Mouse (Mus musculus) c-Kit-positive CD71-negative TER-119-negative erythroid progenitor cells, embryonic 14.5 days (primary cell): ENCODE data around the gene Dnm1.
"Not testable (repeated sequence)": the region's sequence is repeated elsewhere in the genome, so short reads cannot be mapped to it uniquely, and the experiment has no call there.

ENCODE experiments used
- DNase-seq: peaks from one replicate; pipeline ENCODE4 v3.0.0-alpha.2; 2013; ENCODE audit warnings: low read depth

Dnm1 gene

DNA sequence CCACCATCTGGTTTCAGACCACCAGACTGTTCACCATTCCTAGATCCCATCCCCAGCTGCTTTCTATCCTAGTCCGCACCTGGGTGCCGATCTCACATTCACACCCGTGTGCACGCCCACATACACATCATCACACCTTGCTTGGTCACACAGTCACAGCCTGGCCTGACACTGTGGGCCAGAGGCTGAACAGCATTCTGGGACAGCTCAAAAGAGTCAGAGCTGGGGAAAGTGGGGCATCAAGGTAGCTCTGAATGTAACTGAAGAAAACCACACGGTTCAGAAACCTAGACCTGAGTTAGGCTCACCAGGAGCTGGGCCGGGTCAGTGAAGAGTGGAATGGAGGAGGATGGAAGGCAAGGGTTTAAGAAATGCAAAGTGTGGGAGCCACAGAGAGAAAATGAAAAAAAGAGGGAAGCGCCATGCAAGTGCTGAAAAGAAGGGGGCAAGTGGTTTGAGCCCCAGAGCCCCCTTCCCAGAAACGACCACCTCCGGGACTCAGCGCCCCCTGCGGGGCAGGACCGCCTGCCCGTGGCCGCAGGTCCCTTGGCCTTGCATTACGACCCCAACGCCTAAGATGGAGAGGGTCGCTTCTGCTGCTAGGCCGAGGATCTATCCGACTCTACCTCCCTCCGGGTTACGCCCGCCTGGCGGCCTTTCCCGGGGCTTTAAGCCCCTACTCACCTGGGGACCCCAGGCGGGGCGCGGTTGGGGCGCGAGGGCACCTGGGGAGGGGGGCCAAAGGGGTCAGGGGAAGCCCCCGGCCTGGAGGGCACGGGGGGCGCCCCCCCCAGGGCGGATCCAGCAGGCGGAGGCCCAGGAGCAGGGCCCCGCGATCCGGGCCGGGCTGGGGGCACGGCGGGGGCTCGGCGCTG lies 41.5 kb downstream of the Dnm1 start:
- no peak for DNase-seq

DNA sequence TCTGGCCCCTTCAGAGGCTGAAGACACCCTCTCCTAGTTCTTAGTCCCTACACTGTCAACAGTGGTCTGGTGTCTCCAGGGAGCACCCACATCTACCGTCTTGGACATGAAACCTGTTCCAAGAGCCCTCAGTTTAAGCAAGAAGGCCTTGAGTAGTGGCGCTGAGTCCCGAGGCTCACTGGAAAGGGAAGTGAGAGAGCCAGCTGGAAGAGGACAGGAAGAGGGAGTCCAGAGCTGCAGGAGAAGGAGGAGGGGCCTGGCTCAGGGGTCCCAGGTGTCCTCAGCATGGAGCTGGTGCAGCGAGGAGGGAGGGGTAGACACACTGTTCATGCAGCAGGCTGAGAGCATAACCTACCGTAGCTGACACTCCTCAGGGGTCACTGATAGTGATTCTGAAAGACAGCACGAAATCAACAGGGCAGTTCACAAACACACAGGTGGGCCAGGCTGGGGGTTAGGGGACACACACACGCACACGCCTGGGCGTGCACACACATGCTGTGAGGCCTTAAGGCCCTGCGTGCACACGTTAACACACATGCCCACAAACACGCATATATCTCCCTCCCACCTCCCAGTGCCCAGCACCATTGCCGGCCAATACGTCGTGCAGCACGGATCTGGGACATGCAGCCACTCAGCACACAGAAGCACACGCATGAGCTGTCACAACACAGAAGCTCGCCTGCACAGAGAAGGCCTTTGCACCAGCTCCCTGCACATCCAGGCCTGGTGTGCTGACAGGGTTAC lies 42.9 kb downstream of the Dnm1 start:
- DNase-seq = no peak

DNA sequence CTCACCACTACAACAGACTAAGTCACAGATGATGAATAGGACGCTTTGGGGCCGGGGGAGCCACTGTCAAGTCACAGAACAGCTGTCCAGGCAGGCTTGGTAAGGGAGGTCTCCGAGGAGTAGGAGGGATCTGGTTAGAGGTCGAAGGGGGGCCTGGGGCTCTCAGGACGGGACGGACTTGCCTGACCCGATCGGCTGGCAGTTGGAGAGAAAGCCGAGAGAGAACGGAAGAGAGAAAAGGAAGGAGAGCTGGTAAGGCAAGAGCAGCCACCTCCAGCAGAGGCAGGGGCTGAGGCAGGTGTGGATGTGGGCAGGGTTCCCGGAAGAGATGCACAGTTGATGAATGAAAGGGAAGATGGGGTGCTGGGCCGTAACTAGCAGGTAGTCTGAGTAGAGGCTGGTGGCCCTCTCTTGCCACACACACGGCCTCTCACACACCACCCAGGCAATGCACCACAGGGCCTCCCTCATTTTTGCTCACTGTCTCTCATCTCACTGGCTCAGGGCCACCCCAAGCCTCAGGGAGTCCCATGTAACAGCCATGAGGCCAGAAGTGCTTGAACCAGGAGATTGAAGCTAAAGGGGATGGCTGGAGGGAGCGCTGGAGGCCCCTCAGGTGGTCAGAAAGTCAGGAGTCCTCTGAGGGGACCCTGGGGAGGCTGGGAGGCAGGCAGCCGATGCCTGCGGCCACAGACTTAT lies 44.1 kb downstream of the Dnm1 start:
- no peak for DNase-seq

DNA sequence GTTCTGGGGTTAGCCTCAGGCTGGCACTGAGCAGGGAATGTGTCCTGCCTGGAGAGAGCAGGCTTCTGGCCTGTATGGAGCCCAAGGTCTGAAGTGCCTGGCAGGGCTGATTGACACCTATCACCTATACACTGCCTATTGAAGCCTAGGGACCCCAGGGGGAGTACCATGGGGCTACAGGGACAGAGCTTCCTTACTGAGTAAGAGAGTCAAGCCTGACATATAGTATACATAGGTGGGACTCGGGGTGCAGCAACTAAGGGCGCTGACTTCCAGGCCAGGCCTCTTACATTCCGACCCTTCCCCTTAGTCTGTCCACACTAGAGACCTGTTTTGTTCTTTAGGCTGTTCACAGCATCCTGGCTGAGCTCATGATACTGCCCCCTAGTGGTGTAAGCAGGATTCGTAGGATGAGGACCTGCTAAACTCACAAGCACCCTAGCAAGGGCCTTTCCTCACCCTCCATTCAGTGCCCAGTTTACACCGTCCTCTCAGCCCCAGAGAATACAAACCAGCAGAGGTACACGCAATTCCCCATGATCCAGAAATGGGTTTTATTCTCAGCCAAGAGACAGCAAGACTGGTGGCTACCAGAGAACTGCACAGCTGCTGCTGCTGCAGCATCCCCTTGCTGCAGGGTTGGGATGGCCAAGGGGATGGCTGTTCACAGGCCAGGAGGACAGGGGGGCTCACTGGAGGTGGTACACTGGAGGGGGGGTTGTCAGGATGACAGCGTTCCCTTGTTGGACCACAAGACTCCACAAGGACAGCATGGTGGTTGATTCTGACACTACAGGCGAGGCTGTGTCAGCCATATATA lies 45.0 kb downstream of the Dnm1 start:
- DNase-seq = peak; percentile 46

DNA sequence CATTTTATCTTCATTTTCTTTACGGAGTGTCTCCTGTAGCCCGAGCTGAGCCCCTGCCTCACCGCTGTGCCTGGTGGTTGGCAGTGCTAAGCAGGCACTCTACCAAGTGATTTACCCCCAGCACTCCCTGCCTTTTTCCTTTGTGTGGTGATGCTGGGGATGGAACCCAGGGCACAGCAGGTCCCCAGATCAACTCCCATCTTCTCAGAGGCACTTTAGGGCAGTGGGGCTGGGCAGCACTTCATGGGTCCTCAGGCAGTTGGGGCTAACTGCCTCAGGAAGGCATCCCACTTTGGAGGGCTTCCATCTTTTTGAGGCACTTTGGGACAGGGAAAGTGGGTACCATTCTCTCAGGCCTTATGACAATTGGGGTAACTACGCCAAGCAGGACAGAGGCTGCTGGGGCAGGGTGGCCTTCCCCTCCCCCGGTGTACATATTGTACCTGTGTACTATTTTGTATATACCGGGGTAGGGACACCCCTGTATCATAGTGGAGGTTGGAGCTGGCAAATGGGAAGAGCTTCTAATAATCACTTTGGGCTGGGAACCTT lies 45.8 kb downstream of the Dnm1 start:
- no peak for DNase-seq

DNA sequence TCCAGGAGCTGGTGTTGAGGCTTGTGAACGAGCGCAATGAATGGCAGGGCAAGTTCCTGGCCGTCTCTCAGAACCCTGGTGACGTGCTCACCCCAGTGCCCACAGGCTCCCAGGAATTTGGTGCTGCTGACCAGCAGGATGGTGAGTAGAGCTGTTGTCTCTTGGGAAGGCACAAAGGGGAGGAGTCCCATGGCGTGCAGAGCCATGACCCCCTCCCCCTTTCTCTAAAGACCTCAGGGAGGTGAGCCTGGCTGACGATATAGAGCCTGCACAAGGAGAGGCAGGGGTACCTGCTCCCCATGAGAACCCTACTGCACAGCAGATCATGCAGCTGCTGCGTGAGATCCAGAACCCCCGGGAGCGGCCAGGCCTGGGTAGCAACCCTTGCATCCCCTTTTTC lies 47.0 kb downstream of the Dnm1 start:
- no peak for DNase-seq

DNA sequence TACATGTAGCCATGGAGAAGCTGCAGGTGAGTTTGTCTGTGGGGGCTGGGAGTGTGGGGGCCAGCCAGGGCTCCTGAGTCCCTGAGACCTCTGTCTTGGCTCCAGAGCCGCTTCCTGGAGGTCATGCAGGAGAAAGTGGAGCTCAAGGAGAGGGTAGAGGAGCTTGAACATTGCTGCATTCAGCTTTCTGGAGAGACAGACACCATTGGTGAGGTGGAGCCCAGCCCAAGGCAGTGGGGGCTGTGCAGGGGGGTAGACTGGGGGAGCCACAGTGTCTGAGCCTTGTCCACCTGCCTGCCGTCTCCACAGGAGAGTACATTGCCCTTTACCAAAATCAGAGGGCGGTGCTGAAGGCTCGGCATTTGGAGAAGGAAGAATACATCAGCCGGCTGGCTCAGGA lies 47.5 kb downstream of the Dnm1 start:
- no peak for DNase-seq

DNA sequence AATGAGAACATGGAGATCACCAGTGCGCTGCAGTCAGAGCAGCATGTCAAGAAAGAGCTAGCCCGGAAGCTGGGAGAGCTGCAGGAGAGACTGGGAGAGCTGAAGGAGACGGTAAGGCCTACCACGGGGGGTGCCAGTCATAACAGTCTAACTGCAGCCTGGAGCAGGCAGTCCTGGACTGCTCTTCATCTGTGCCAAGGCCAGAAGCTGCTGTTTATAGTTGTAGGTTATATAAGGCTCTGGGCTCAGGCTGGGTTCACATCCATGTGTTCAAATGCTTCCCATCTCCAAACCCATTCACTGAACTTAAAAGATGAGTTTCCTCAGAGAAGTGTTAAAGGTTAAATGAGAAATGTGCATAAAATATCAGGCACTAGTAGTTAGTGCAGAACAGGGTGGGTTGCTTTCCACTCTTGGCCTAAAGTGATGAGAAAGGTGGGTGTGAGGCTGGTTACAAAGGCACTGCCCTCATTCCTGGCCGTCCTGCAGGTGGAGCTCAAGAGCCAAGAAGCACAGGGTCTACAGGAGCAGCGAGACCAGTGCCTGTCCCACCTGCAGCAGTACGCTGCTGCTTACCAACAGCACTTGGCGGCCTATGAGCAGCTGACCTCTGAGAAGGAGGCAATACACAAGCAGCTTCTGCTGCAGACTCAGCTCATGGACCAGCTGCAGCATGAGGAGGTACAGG lies 48.8 kb downstream of the Dnm1 start:
- peak; percentile 45 for DNase-seq

DNA sequence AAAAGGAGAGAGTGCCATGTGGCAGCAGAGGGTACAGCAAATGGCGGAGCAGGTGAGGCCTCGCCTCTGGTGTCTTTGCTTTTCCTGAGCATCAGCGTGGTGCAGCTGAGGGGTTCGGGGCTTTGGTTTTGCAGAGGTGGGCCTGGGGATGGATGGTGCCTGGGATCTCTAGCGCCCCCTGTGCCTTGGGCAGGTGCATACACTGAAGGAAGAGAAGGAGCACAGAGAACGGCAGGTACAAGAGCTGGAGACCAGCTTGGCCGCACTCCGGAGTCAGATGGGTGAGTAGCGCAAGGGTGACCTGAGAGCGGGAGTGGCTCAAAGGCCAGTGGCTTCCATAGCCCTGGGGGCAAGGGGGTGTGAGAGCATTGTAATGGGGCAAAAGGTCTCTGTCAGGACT lies 50.2 kb downstream of the Dnm1 start:
- no peak for DNase-seq

DNA sequence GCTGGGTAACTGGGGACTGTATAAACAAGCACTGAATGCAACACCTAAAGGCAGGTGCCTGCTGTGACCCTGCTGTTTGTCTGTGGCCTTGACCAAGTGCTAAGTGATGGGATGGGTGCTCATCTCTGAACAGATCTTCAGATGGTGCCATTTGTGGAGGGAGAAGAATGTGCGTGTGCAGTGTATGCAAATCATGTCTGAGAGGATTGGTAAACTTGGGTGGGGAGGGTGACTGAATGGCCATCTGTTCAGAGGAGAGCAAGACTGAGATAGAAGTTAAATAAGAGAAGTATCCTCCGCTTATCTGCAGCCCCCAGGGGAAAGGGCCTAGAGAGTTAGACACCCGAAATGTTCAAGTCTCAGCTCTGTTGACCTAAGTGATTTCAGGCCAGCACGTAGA lies 53.7 kb downstream of the Dnm1 start:
- DNase-seq = no peak

DNA sequence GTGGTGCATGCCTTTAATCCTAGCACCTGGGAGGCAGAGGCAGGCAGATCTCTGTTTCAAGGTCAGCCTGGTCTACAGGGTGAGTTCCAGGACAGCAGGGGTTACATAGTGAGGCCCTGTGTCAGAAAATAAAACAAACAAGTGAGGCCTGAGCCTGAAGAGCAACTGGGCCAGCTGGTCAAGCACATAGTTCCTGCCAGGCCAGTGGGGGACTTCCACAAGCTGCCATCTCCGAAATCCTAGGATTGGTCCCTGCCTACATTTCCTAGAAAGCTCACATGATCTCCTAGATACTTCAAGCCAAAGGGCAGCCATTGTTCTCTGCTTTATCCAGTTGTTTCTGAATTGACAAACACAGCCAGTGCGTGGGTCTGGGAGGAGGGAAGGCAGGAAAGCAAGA lies 57.3 kb downstream of the Dnm1 start:
- not testable (repeated sequence) for DNase-seq

DNA sequence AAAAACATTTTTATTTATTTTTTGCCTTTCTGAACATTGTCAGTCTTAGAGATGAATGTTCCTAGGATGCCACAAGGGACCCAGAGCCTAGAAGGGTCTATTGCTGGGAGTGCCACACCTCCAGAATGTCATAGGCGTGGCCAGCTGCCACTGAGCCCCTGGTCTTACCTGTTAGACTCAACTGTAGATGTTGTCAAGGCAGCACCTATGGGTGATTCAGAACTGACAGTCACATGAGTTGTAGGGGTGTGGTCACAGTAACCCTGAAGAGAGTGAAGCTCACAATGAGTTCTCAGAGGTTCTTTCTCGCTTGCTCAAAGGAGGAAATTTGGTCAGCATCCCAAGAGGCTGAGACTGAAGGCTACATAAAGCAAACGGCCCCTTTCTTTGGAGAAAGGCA lies 57.9 kb downstream of the Dnm1 start:
- DNase-seq = no peak

DNA sequence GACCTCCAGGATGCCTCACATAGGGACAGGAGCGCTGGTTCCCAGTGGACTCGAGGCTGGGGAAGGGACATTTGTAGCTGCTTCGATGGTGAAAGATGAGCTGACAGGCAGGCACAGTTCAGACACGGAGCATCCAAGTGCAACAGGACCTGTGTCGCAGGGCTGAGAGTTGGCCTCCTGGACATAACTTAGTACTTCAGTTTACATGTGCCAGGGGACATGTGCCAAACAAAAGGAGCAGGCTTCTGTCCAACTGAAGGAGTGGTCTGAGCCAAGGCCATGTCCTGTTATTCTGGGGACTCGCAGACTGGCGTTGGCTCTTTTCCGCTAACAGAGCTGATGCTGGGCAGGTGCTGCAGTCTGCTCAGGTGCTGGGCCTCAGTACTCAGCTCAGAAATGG lies 58.8 kb downstream of the Dnm1 start:
- no peak for DNase-seq

DNA sequence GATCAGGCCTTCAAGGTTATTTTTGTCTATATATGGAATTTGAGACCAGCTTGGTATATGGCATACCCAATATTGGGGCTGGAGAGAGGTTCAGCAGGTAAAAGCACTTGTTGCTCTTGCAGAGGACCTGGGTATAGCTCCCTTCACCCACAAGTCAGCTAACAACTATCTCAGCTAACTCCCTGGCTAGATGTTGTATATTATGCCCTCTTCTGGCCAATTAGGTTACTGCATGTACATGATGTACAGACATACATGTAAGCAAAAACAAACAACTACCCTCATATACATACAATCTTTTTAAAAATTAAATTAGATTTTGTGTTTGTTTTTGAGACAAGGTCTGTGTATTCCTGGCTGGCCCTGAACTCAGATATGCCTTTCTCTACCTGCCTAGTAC lies 63.6 kb downstream of the Dnm1 start:
- DNase-seq = peak; percentile 65

DNA sequence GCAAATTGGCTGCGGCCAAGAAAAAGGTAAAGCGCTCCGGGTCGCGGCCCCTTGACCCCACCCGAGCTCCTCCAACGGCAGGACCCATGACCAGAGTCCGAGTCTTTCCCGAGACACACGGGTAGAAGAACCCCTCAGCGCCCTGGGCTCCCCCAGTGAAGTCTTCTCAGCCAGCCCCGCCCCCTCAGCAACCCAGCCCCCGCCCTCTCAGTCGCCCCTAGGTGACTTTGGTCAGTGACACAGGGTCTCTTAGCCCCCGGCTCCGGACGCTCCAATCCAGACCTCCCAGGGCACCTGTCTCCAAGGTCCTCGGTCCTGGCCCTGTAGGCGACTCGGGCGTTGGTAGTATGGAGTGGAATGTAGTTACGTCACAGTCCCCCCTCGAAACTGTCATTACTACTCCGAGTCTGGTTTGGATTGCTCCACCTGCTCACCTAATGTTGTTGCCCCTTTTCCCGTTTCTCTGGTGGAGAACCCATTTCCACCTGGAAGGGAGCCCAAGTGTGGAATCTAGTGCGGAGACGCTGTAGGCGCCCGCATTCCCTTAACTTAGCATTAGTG lies 64.7 kb downstream of the Dnm1 start:
- peak; percentile 32 for DNase-seq

DNA sequence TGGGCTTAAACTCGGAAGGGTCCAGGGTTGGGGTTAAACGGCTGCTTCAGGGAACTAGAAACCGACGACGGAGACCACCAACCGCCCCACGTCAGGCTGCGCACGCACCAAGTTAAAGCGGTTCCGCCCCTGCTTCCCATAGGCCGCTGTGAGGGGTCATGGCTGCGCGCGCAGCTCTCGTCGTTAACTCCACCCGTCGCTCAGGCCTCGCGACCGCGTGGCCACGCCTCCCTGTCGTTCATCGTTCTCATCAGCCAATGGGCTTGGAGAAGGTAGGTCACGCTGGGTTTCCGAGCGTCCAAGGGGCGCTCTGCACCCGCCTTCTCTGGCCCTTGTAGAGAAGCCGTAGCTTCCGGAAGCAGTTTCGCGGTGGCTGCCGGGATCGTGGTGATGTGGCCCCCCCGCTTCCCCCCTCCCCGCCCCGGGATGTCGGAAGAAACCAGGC lies 65.2 kb downstream of the Dnm1 start, which contains the start of gene Swi5:
Gene Swi5, minus strand, starts transcription at position 153 of the 445 bp plus-strand sequence.
- DNase-seq = peak; percentile 100

DNA sequence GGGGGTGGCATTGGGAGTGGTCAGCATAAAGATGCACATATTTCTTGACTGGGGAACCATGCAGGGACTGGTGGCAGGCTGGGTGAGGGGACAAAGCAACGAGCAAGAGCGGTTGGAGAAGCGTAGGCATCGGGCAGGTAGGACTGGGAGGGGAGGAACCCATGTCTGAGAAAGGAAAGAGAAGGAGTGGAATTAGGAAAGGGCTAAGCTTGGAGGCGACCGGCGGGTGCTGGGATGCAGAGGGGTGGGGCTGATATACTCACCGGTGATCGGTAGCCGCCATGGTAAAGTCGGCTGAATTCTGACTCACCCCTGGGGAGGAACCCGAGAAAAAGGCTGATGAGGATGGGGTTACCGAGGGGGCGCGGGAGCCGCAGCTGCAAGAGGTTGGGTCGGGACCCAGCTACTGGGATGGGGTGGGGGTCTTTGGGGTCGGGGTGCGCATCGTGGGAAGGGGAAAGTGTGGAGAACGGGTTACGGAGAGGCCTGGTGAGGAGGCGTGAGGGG lies 65.8 kb downstream of the Dnm1 start, which contains the start of gene Golga2:
Gene Golga2, plus strand, starts transcription at position 51 of the 507 bp plus-strand sequence.
- DNase-seq = no peak

DNA sequence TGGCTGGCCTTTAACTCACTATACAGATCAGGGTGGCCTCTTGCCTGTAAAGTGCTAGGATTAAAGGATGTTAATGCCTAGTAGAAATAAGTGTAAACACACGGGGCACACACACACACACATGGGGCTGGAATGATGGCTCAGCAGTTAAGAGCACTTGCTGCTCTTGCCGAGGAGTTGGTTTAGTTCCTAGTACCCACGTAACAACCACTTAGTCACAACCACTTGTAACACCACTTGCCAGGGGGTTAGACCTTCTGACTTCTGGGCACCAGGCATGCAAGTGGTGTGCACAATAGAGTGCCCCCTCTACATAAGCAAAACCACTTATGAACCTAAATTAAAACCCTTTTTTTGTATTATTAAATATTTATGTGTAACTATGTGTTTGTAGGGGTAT lies 69.2 kb downstream of the Dnm1 start:
- DNase-seq = no peak

DNA sequence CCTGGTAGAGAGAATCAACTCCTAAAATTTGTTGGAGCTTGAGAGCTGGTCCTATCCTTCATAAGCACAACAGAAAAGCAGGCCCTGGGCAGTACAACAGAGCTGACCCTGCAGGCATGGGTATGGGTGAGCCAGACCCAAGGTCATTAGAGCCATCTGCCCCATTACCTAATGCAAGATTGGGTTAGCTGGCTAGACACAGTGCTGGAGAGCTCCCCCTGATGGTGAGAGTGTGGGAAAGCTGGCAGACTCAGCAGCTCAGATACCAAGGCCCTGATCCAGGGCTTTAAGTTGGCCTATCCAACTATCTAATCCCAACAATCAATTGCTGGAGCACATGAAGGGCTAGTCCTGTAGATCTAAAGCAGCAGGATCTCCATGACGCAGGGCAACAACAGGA lies 70.4 kb downstream of the Dnm1 start:
- DNase-seq = peak; percentile 68

DNA sequence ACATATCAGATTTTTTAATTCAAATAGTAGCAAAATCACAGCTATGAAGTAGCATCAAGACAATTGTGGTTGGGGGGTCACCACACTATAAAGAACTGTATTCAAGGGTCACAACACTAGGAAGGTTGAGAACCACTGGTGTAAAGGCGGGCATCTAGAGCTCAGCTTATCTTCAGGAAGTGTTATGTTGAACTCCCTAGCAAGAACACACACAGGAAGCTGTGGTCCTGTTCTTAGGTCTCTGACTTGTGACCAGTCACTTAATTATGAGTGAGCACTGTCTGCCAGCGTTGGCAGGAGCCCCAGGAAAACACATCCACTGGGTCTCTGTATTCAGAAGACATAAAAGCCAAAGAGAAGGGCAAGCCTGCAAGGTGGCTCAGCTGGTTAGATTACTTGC lies 70.8 kb downstream of the Dnm1 start:
- DNase-seq = no peak
